Mouse (Mus musculus): ENCODE results near the gene Cdkn2aipnl. TPM values are rescaled to one million over a fixed set of nuclear protein-coding genes. Genes with fewer than 3 reads are reported as not detected.

The Cdkn2aipnl gene
- 46.3 and 48.6 TPM in 2 replicates for polyA plus RNA-seq (2015; fragmentation: Nextera tagmentation; extraction: Ambion mirVana)

DNA sequence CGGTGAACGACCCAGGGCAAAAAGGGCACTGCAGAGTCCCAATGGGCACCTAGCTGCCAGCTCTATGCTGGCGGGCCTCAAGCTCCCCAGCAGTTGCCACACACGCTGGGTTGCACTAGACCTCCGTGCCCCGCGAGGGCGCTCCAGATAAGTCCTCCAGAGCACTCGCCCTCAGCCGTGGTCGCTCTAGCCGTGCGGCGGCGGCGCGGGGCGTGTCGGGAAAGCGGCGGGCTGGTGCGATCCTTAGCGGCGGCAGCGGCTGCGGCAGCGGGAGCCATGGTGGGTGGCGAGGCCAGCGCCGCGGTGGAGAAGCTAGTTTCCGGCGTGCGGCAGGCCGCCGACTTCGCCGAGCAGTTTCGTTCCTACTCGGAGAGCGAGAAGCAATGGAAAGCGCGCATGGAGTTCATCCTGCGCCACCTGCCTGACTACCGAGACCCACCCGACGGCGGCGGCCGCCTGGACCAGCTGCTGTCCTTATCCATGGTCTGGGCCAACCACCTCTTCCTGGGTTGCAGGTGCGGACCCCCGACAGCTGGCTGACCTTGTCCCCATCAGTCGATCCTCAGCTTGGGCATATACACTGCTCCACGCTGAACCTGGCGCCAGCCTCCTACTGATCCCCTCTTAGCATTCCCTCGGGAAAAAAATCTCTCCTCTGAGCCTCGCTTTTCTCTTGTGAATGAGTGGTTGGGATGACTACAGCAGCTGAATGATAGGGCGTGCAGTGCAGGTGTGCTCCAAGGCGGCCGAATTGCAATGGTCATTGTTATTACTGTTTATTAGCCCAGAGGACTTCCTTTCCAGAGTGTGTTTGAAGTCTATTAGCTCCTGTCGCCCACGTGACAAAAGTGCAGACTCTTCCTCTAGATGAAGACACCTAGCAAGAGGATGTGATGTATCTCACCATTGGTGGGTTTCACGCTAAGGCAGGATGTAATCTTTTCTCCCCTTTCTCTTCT, at the start of gene Cdkn2aipnl:
Gene Cdkn2aipnl (plus strand): TSS at position 219 of the 959 bp plus-strand sequence.
- H3K27ac ChIP-seq (replicated peaks), result peak within 1 kb of the TSS; percentile 64
- peak within 1 kb of the TSS; percentile 73 for H3K4me3 ChIP-seq (replicated peaks)
- under 1% methylated on average over 63 of the region's 63 CpGs for WGBS (ENCODE audit: insufficient replicate concordance)
- no peaks in the 10 kb centered on the region for H3K27me3 ChIP-seq
- ATAC-seq (ENCODE audit: insufficient read depth), result peak; percentile 92
- H3K36me3 ChIP-seq (replicated peaks), result peaks cover 32% of the 10 kb centered on the region
- H3K4me2 ChIP-seq, result peak within 1 kb of the TSS; percentile 97
- peaks cover 22% of the 10 kb centered on the region for H3K4me1 ChIP-seq (replicated peaks)
- peak within 1 kb of the TSS; percentile 79 for H3K9ac ChIP-seq
- H3K9me3 ChIP-seq (replicated peaks), result no peaks in the 10 kb centered on the region

DNA sequence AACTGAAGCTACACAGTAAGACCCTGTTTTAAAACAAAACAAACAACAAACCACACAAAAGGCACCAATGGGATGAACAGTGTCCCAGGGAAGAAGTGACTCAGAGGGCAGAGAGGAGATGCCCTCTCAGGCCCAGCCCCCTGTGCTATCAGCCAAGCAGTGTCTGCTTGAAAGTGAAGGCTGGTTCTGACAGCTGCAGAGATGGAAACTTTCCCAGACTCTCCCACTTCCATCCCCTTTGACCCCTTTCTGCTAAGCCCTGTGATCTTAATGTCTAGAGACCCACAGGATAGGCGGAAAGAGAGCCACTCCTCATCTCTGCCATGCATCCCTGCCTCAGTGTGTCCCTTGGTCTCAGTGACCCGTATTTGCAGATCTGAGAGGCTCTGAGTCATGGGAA, 49.5 kb upstream of the Cdkn2aipnl start:
- Histone ChIP-seq H3K36me3 (replicated peaks) (no peaks in the 10 kb centered on the region), H3K4me1 (replicated peaks) (peaks cover 21% of the 10 kb centered on the region), H3K4me2 (no peak overlapping the region), H3K9ac (no peak overlapping the region), H3K4me3 (replicated peaks) (no peak overlapping the region), H3K27me3 (peaks cover 8% of the 10 kb centered on the region; the same call in 1 of the 2 replicates), H3K27ac (replicated peaks) (no peak overlapping the region), H3K9me3 (replicated peaks) (no peaks in the 10 kb centered on the region)
- 43% methylated on average over 2 of the region's 2 CpGs for WGBS (ENCODE audit: insufficient replicate concordance)
- ATAC-seq (ENCODE audit: insufficient read depth), result no peak

DNA sequence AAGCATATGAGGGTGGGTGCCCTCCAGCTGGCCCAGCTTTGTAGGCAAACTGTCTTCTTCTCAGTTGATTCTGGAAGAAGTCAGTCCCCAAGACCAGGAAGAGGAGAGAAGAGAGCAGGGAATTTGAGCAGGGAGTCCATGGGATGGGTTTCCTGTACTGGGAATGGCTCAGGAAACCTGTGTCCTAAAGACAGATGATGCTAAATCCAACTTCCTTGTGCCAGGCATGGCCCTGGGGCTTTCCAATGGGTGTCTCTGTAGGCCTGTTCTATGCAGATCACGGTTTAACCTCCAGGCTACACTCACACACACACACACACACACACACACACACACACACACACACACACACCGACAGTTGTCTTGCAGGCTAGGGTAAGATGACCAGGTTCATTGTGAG, 48.9 kb upstream of the Cdkn2aipnl start:
- Histone ChIP-seq H3K27ac (replicated peaks) (no peak overlapping the region), H3K36me3 (replicated peaks) (no peaks in the 10 kb centered on the region), H3K4me3 (replicated peaks) (no peak overlapping the region), H3K4me2 (no peak overlapping the region), H3K9me3 (replicated peaks) (no peaks in the 10 kb centered on the region), H3K4me1 (replicated peaks) (peaks cover 21% of the 10 kb centered on the region), H3K27me3 (peaks cover 8% of the 10 kb centered on the region; the same call in 1 of the 2 replicates), H3K9ac (no peak overlapping the region)
- ATAC-seq (ENCODE audit: insufficient read depth), result no peak
- 67% methylated on average over 2 of the region's 2 CpGs for WGBS (ENCODE audit: insufficient replicate concordance)

DNA sequence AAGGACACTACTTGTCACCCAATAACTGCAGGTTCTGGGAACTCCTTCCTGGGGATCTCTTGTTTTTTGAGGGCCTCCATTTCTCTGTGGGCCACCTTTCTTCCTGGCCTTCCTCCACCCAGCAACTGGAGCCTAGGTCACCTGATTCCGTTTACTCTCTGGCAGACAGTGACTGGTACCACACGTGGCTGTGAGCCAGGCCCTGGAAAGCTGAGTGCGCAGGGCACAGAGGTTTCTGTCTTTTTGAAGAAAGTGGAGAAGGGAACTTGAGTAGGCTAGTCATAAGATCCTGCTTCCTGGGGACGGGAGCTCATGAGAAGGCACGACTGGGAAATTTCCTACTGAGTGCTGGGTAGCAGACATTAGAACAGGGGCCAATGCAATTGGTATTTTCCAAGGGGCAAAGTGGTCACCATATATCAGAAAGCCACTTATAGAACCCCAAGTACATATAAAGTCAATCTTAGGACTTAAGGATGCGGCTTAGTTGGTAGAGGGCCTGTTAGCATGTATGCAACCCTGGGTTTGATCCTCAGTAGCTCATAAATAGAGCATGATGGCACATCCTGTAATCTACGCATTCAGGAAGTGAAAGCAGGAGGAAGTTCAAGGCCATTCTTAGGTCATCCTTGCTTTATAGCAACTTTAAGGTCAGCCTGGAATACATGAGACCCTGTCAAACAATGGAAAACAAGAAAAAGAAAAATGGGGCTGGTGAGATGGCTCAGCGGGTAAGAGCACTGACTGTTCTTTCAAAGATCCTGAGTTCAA, 45.9 kb upstream of the Cdkn2aipnl start:
- H3K27me3 ChIP-seq, result peaks cover 4% of the 10 kb centered on the region; the same call in 1 of the 2 replicates
- WGBS (ENCODE audit: insufficient replicate concordance), result 62% methylated on average over 8 of the region's 8 CpGs
- no peak overlapping the region for H3K9ac ChIP-seq
- no peaks in the 10 kb centered on the region for H3K36me3 ChIP-seq (replicated peaks)
- H3K9me3 ChIP-seq (replicated peaks), result no peaks in the 10 kb centered on the region
- peaks cover 6% of the 10 kb centered on the region for H3K4me1 ChIP-seq (replicated peaks)
- ATAC-seq (ENCODE audit: insufficient read depth), result no peak
- no peak overlapping the region for H3K4me2 ChIP-seq
- H3K4me3 ChIP-seq (replicated peaks), result no peak overlapping the region
- H3K27ac ChIP-seq (replicated peaks), result no peak overlapping the region

DNA sequence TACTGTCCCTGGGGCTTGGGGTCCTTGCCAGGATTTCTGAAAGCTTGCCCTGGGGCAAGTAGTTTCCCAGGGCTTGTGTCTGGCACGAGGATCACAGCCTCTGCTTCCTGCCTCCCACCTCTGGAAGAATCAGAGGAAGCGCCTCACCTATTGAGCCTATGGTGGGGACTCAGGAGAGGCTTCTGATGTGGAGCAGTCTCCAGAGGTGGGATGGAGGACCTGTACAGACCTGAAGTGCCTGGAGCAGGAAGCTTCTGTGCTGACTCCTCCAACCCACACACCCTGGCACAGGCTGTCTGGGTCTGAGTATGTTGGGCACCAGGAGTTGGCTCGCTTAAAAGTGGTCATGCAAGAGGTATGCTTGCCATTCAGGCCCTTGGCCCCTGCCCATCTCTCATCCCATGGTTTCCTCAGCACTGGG, 45.0 kb upstream of the Cdkn2aipnl start:
- H3K4me2 ChIP-seq, result no peak overlapping the region
- no peak overlapping the region for H3K27ac ChIP-seq (replicated peaks)
- no peaks in the 10 kb centered on the region for H3K36me3 ChIP-seq (replicated peaks)
- no peaks in the 10 kb centered on the region for H3K9me3 ChIP-seq (replicated peaks)
- H3K9ac ChIP-seq, result no peak overlapping the region
- 61% methylated on average over 3 of the region's 3 CpGs for WGBS (ENCODE audit: insufficient replicate concordance)
- ATAC-seq (ENCODE audit: insufficient read depth), result no peak
- no peaks in the 10 kb centered on the region; the same call in 1 of the 2 replicates for H3K4me1 ChIP-seq (replicated peaks)
- no peak overlapping the region for H3K4me3 ChIP-seq (replicated peaks)
- peaks cover 4% of the 10 kb centered on the region; the same call in 1 of the 2 replicates for H3K27me3 ChIP-seq

DNA sequence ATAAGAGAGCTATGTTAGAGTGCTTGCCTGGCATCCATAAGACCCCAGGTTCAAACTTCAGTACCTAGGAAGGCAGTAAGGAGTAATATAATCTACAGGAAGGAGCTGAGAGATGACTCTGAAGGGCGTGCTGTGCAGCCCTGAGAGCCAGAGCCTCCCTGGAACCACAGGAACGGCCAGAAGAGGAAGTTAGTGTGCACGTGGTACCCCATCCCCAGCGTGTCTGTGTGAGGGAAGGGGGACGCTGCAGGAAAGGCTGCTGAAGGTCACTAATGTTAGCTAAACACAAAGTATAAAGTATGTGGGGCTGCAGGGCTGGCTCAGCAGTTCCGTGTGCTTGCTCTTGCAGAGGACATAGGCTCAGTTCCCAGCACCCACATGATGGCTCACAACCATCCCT, 41.9 kb upstream of the Cdkn2aipnl start:
- H3K27me3 ChIP-seq, result no peaks in the 10 kb centered on the region
- 0 out of 2 replicates have a peak, but pooled peaks have one; percentile 31 for ATAC-seq (ENCODE audit: insufficient read depth)

DNA sequence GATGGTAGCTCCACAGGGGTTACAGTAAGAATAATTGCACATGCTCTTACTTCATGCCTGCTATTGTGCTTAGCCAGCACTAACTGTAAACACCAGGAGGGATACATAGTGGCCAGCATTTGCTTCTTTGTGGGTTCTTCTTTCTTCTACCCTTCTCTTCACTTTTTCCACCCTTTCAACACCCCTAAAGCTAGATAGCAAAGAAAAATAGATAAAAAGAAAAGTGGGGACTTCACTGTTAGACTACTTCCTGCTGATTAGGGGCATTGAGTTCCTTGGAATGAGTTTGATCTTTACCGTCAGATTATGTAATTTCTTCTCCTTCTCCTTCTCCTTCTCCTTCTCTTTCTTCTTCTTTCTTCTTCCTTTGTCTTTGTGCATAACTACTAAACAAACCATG, 41.1 kb upstream of the Cdkn2aipnl start:
- Histone ChIP-seq H3K36me3 (replicated peaks) (no peaks in the 10 kb centered on the region), H3K4me2 (no peak overlapping the region), H3K27me3 (no peaks in the 10 kb centered on the region), H3K27ac (replicated peaks) (no peak overlapping the region), H3K9ac (no peak overlapping the region), H3K9me3 (replicated peaks) (no peaks in the 10 kb centered on the region), H3K4me1 (replicated peaks) (no peaks in the 10 kb centered on the region; the same call in 1 of the 2 replicates), H3K4me3 (replicated peaks) (no peak overlapping the region)
- WGBS (ENCODE audit: insufficient replicate concordance), result 30% methylated on average over 1 of the region's 1 CpGs
- no peak for ATAC-seq (ENCODE audit: insufficient read depth)

More for the DNA sequence above, 41.9 kb upstream of the Cdkn2aipnl start:
- no peaks in the 10 kb centered on the region for H3K36me3 ChIP-seq (replicated peaks)
- H3K27ac ChIP-seq (replicated peaks), result no peak overlapping the region
- H3K4me1 ChIP-seq (replicated peaks), result no peaks in the 10 kb centered on the region; the same call in 1 of the 2 replicates
- no peak overlapping the region for H3K4me2 ChIP-seq
- no peak overlapping the region for H3K9ac ChIP-seq
- 5% methylated on average over 6 of the region's 6 CpGs for WGBS (ENCODE audit: insufficient replicate concordance)
- H3K4me3 ChIP-seq (replicated peaks), result no peak overlapping the region
- H3K9me3 ChIP-seq (replicated peaks), result no peaks in the 10 kb centered on the region

DNA sequence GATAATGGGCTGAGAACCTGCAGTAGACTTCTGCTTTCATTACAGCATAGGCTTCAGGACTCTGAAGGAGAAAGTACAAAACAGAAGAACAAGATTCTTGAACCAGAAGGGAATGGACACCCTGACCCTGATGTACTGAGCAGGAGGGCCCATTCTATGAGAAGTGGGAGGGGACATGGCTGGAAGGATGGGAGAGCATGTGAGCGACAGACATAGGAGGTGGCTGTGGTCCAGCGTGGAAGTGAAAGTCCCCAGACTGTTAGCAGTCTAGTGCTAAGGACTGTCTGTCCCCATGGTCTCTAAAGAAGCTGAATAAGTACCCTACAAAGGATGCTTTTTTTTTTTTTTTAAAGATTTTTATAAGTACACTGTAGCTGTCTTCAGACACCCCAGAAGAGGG, 40.4 kb upstream of the Cdkn2aipnl start:
- Histone ChIP-seq H3K27ac (replicated peaks) (no peak overlapping the region), H3K9ac (no peak overlapping the region), H3K27me3 (no peaks in the 10 kb centered on the region), H3K4me1 (replicated peaks) (no peaks in the 10 kb centered on the region; the same call in 1 of the 2 replicates), H3K4me3 (replicated peaks) (no peak overlapping the region), H3K4me2 (no peak overlapping the region), H3K36me3 (replicated peaks) (no peaks in the 10 kb centered on the region), H3K9me3 (replicated peaks) (no peaks in the 10 kb centered on the region)
- 48% methylated on average over 2 of the region's 2 CpGs for WGBS (ENCODE audit: insufficient replicate concordance)
- ATAC-seq (ENCODE audit: insufficient read depth), result no peak

DNA sequence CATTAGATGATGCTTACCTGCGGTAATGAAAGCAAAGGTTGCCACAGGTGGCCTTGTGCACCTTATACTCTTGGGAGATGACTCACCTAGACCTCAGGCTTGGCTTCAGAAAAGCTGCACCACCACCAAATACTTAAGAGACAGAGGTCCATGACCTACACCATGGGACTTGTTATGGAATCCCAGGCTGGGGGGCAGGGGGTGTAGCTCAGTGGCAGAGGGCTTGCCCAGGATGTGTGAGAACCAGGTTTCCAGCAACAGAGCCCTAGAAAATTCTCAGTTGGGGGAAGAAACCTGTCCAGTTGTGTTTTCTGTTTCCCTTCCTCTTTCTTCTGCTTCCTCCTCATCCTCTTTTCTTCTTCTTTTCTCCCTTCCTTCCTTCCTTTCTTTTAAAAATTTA, 36.3 kb upstream of the Cdkn2aipnl start:
- H3K4me3 ChIP-seq (replicated peaks), result no peak overlapping the region
- no peaks in the 10 kb centered on the region for H3K36me3 ChIP-seq (replicated peaks)
- peak overlapping the region; percentile 14; the same call in 1 of the 2 replicates for H3K27ac ChIP-seq (replicated peaks)
- WGBS (ENCODE audit: insufficient replicate concordance), result 68% methylated on average over 1 of the region's 1 CpGs
- no peak overlapping the region for H3K9ac ChIP-seq
- no peak overlapping the region for H3K4me2 ChIP-seq
- ATAC-seq (ENCODE audit: insufficient read depth), result no peak
- no peaks in the 10 kb centered on the region for H3K27me3 ChIP-seq
- H3K9me3 ChIP-seq (replicated peaks), result no peaks in the 10 kb centered on the region
- no peaks in the 10 kb centered on the region for H3K4me1 ChIP-seq (replicated peaks)

DNA sequence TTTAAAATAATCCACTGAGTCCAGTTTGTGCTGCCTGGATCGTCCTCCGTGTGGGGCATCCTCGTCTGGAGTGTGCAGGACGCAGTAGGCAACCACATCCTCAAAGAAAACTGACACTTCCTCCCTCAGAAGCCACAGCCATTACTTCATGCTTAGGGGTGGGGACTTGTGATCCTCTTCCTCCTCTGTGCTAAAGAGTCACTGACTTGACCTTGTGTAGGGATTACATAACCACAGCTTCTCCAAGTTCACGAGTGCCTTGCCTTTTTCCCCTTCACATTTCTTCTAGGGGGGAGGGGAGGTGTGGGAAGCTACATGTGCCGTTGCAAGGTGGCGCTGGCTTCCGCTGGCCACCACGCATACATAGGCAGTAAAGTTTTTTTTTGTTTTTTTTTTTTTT, 35.7 kb upstream of the Cdkn2aipnl start:
- Histone ChIP-seq H3K9me3 (replicated peaks) (no peaks in the 10 kb centered on the region), H3K36me3 (replicated peaks) (no peaks in the 10 kb centered on the region), H3K27ac (replicated peaks) (0 out of 2 replicates have a peak overlapping the region, but pooled peaks have one; percentile 14), H3K9ac (no peak overlapping the region), H3K27me3 (no peaks in the 10 kb centered on the region), H3K4me1 (replicated peaks) (no peaks in the 10 kb centered on the region), H3K4me3 (replicated peaks) (no peak overlapping the region), H3K4me2 (no peak overlapping the region)
- peak; percentile 47 for ATAC-seq (ENCODE audit: insufficient read depth)
- 22% methylated on average over 9 of the region's 9 CpGs for WGBS (ENCODE audit: insufficient replicate concordance)

DNA sequence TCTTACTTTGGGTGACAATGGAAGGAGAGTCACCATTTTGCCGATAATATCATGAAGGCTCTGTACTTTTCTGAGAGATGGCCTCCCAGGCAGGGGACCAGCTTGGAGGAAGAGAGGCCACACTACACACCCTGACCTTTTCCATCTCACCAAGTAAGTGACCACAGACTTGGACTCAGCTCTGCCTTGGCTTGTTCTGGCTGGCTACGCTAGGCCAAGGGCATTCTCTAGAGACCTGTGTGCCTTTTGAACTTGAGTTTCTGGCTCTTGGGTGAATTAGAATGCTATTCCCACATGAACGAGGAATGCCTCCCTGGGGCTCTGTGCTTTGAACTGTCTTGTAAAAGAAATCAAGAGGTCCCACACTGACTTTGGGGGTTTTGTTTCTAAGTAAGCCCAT, 33.2 kb upstream of the Cdkn2aipnl start:
- Histone ChIP-seq H3K9me3 (replicated peaks) (no peaks in the 10 kb centered on the region), H3K36me3 (replicated peaks) (no peaks in the 10 kb centered on the region), H3K4me3 (replicated peaks) (no peak overlapping the region), H3K4me1 (replicated peaks) (no peaks in the 10 kb centered on the region), H3K27ac (replicated peaks) (no peak overlapping the region), H3K9ac (no peak overlapping the region), H3K4me2 (no peak overlapping the region), H3K27me3 (no peaks in the 10 kb centered on the region)
- WGBS (ENCODE audit: insufficient replicate concordance), result 75% methylated on average over 3 of the region's 3 CpGs
- no peak for ATAC-seq (ENCODE audit: insufficient read depth)
